Mouse (Mus musculus) G1E (cell line): Measurements from ENCODE around the gene Eif4e2.

Experiments used
- CTCF ChIP-seq: IDR thresholded peaks from 2 replicates; pipeline ENCODE4 v1.5.1; 2012; ENCODE audit warnings: low read depth, low read length, inconsistent platforms, mixed read lengths
- GATA1 ChIP-seq: IDR thresholded peaks from 2 replicates; pipeline ENCODE4 v1.6.1; 2012; ENCODE audit warnings: borderline replicate concordance, low read length, inconsistent platforms, mixed read lengths
- GATA2 ChIP-seq: IDR thresholded peaks from 2 replicates; pipeline ENCODE4 v1.6.1; 2012; ENCODE audit warnings: low read depth, low read length, inconsistent platforms, borderline replicate concordance
- POLR2AphosphoS5 ChIP-seq: IDR thresholded peaks from 2 replicates; pipeline ENCODE4 v1.6.1; 2012; ENCODE audit warnings: low read depth, low read length, inconsistent platforms; ENCODE audit not compliant: insufficient replicate concordance
- TAL1 ChIP-seq: conservative IDR thresholded peaks from 2 replicates; pipeline ENCODE4 v1.6.1; 2012; ENCODE audit warnings: low read depth, low read length, inconsistent platforms, mixed read lengths

- TF ChIP-seq CTCF (no peak), GATA1 (no peak), TAL1 (no peak), POLR2AphosphoS5 (no peak), GATA2 (no peak)
Observed at GRCm38 (mm10) chr1:87183013-87183412, 30.7 kb upstream of the Eif4e2 start, which contains the start of gene Prss56.
